Mouse (Mus musculus) right cerebral cortex, adult 2 months (tissue): ENCODE measurements around the gene Aknad1.

Experiments
- DNase-seq, 2 experiments: peaks; one replicate each; pipeline ENCODE4 v3.0.0; 2021 to 2022; ENCODE audit warnings: low spot score in 2 of 2

Aknad1 gene

GRCm38 (mm10) chr3:108786520-108786919 lies 47.1 kb downstream of the Aknad1 start:
- DNase-seq = no peak

GRCm38 (mm10) chr3:108787754-108788454 lies 48.4 kb downstream of the Aknad1 start:
- DNase-seq = no peak

GRCm38 (mm10) chr3:108788455-108788794 lies 49.0 kb downstream of the Aknad1 start:
- DNase-seq = no peak

DNA sequence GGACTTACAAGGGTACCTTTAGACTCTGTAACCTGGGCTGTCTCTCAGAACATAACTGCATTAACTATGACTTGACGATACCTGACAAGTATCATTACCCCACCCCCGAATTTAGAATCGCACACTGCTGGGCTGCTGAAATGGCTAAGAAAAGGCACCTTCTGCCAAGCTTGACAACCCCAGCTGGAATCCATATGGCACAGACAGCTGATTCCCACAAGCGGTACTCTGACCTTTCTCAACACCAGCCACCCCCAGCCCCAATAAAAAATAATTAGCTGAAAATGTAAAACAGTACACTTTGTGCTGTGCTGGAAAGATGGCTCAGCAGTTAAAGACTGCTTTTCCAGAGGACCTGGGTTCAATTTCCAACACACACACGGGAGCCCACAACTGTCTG lies 49.8 kb downstream of the Aknad1 start:
- DNase-seq = no peak

DNA sequence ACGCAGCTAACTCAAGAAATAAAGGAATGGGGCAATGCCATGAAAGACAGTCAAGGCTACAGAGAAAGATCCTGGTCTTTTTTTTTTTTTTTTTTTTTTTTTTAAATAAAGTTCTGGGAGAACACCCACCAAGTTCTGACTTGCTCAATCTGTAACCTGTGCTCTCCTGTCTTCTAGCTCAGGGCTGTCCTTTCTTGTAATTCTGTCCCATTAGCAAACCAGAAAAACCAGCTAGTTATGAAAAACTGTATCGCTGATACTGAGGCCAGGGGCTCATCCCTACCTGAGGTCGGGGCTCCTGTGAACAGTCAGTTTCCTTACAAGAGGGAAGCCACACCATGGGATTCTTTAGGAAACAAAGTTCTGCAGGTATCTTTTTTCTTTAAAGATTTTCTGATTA lies 51.0 kb downstream of the Aknad1 start:
- no peak for DNase-seq

DNA sequence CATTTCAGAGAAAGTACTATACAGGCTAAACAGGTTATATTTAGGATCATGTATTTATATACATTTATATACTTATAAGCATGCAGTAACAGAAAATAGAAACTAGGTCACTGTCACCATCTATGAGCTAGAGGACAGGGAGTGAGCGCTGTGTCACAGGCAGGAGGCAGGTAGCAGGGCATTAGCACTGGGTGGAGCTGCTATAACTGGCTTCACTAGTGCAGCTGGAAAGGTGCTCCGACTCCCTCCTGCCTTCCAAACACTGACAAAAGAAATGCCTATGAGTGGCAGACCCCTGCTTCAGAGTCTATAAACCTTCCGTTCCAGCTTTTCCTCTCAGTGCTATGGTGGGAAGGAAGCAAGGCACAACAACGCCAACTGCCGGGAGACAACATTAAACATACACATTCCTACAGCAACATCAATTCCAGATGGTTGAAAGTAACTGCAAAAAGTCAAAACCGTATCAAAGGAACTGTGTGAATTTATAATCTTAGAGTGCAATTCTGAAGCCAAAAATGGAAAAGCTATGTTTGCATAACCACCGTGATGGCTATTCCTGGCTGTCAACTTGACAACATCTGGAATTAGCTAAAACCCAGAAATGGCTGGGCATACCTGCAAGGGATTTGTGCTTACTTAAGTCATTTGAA lies 51.7 kb downstream of the Aknad1 start:
- peak; percentile 19 to 22 for DNase-seq

GRCm38 (mm10) chr3:108792420-108792819 lies 53.0 kb downstream of the Aknad1 start:
- DNase-seq = no peak

- no peak for DNase-seq
Observed at GRCm38 (mm10) chr3:108794780-108795179, 55.3 kb downstream of the Aknad1 start.

GRCm38 (mm10) chr3:108795554-108796299 lies 56.3 kb downstream of the Aknad1 start:
- DNase-seq = no peak

DNA sequence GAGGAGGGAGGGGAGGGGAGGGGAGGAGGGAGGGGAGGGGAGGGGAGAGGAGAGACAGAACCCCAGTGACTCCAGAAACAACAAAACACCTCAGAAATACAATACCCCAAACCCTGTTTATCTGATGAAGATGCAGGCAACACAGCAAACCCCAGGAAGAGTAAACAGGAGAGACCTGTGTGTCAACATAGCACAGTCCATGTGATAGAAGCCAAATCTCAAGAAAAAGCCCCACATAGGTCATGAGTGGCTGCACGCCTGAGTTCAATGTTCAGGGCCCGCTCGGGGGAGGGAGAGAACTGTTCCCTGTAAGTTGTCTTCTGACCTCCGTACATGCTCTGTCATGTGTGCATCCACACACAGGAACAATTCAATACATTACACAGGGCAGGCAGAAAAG lies 56.9 kb downstream of the Aknad1 start:
- DNase-seq = no peak

DNA sequence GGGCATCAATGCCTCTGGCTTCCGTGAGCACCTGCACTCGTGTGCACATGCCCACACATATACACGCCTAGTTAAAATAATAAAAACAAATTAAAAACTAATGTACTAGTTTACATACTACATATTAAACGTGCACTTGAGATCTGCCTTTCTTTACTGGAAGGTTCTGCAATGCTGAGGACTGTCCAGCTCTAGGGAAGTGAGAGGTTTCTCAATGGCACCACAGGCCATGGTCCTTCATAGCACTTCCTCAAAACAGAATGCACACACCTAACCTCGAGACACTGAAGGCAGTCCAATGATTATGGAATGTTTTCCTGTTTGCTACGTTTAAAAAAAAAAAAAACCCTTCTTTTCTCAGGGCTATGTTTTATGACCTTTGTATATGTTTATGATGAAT lies 58.3 kb downstream of the Aknad1 start:
- DNase-seq = no peak

DNA sequence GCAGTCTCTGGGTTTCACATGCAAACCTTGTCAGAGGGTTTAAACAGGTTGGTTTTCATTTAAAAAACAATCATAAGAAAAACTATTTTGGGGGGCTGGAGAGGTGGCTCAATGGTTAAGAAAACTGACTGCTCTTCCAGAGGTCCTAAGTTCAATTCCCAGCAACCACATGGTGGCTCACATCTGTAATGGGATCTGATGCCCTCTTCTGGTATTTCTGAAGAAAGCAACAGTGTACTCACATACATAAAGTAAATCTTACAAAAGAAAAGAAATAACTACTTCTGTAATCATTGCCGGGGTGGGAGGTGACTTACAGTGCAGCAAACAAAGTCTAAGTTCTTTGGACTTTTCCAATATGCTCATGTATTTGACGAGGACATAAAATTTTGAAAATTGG lies 58.9 kb downstream of the Aknad1 start:
- no peak for DNase-seq

DNA sequence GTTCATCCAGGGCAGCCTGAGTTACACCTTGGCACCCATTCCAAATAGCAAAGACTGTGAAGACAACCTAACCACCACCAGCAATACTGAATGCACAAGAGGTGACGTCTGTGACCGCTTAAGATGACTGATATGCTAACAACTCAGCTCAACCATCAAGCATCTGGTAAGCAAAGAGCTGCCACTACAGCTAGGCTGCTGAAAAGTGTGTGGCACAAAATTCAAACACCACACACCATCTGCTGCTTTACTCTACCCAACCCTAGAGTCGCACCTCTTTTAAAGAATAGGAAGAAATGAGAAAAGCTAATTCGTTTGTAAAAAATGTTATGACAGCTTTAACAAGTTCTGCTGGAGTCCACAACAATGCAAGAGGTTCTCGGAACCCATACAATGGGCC lies 66.2 kb downstream of the Aknad1 start:
- DNase-seq = peak; percentile 17 to 21

GRCm38 (mm10) chr3:108810747-108811263 lies 71.3 kb downstream of the Aknad1 start:
- DNase-seq = no peak

DNA sequence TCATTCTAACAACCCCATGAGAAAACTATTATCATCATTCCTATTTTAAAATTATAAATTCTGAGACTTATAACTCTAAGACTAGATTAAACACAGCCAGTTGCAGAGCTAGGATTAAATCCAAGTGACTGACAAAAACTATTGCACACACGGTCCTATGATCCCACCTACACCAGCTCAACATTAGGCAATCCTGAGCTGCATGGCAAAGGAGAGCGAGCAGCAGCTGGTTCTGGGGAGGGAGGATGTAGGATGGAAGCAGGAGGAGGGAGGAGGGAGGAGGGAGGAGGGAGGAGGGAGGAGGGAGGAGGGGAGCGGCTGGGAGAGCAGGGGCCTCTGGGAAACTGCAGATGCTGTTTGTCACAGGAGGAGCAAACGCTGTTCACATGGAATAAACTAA lies 76.2 kb downstream of the Aknad1 start:
- no peak for DNase-seq

DNA sequence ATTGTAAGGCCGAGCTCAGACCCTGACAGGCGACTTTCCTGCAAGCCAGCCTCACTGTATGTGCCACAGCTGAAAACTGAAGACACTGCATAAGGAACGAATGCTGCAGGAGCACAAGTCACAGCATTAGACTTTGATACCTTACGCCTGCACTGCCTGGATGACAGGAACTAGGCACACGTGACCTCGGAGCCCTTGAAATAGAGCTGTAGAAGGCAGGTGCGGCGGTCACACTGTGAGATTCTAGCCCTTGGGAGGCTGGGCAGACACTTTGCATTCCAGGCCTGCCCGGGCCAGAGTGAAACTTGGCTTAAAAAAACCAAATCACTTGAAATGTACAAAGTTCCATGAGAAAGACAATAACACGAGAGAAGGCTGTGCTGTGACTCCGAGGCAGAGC lies 91.0 kb downstream of the Aknad1 start:
- DNase-seq = no peak

DNA sequence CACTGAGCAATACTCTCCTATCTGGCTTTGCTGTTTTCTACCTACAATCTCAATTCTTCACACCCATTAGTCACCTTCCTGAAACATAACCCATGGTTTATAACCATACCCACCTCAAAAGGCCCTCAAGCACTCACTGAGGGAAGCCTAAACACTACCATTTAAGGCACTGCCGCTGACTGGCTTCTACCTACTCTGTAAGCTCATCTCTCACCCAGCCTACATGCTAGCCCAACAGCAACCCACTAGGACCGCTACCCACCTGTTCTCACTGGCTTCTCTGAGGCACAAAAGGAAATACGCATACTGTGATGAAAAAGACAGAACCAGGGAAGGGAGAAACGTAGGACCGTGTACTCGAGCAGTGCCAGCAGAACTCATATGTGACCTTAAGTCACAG lies 92.3 kb downstream of the Aknad1 start:
- DNase-seq = no peak
